Mouse (Mus musculus) midbrain, embryonic 14.5 days (tissue): ENCODE data around the gene Gls. TPM values are rescaled to one million over a fixed set of nuclear protein-coding genes. Genes with fewer than 3 reads are reported as not detected.

Source experiments
- ATAC-seq: fragments of 200-750 bp; cut with Nextera tagmentation; 2 replicates; pipeline ENCODE4 v1.8.0; 2017; ENCODE audit warnings: moderate number of reproducible peaks, moderate library complexity; ENCODE audit not compliant: low FRiP score, low TSS enrichment
- DNase-seq: peaks from one replicate; pipeline ENCODE4 v3.0.0-alpha.2; 2015
- H3K27ac ChIP-seq: fragments of 300-500 bp; sonication (generic); replicated peaks from 2 replicates; pipeline ENCODE4 v1.5.1; 2014; ENCODE audit warnings: mild to moderate bottlenecking, low read depth, low read length, moderate library complexity
- H3K27me3 ChIP-seq: fragments of 300-500 bp; sonication (generic); 2 replicates; pipeline ENCODE4 v1.6.1; 2014; ENCODE audit warnings: low read length, control low read depth, mixed read lengths; ENCODE audit not compliant: control insufficient read depth, insufficient read depth
- H3K36me3 ChIP-seq: fragments of 300-500 bp; sonication (generic); 2 replicates; pipeline ENCODE4 v1.6.1; 2014; ENCODE audit warnings: low read length, control low read depth; ENCODE audit not compliant: control insufficient read depth, insufficient read depth
- H3K4me1 ChIP-seq: fragments of 300-500 bp; sonication (generic); 2 replicates; pipeline ENCODE4 v1.6.1; 2014; ENCODE audit warnings: mild to moderate bottlenecking, antibody characterized with exemption, low read length, control low read depth; ENCODE audit not compliant: control insufficient read depth, insufficient read depth
- H3K4me2 ChIP-seq: fragments of 300-500 bp; sonication (generic); 2 replicates; pipeline ENCODE4 v1.6.1; 2014; ENCODE audit warnings: mild to moderate bottlenecking, low read length, moderate library complexity
- H3K4me3 ChIP-seq: fragments of 300-500 bp; sonication (generic); replicated peaks from 2 replicates; pipeline ENCODE4 v1.5.1; 2014; ENCODE audit warnings: low read depth, low read length
- H3K9ac ChIP-seq: fragments of 300-500 bp; sonication (generic); replicated peaks from 2 replicates; pipeline ENCODE4 v1.6.1; 2014; ENCODE audit warnings: mild to moderate bottlenecking, low read length, moderate library complexity
- H3K9me3 ChIP-seq: fragments of 300-500 bp; sonication (generic); 2 replicates; pipeline ENCODE4 v1.6.1; 2016; ENCODE audit warnings: low read length, control low read depth, mixed read lengths; ENCODE audit not compliant: control insufficient read depth
- WGBS: fragments of 180-500 bp; shearing (Covaris S2); extraction: QIAGEN DNeasy Blood & Tissue Kit; methylation state at CpG from one replicate; pipeline ENCODE4 v1.1.7; 2014; 5-methylcytosine and 5-hydroxymethylcytosine counted together
- polyA plus RNA-seq: library from polyadenylated mRNA; unstranded; fragments of >200 nt; fragmentation: Nextera tagmentation; extraction: Ambion mirVana; gene quantifications from 2 replicates; pipeline ENCODE4 v1.2.1, GENCODE M21; 2014

The Gls gene
- 67.1 and 73.0 TPM in 2 replicates for polyA plus RNA-seq

GRCm38 (mm10) chr1:52233143-52233713 lies at the start of gene Gls:
Gls (minus strand) TSS chr1:52233232.
- H3K9me3 ChIP-seq: no peaks in the 10 kb centered on the region
- H3K27me3 ChIP-seq: peaks cover 4% of the 10 kb centered on the region
- H3K4me3 ChIP-seq: peak within 1 kb of the TSS; percentile 96
- ATAC-seq (peak; percentile 99), DNase-seq (peak; percentile 97)
- H3K4me2 ChIP-seq: peak within 1 kb of the TSS; percentile 73
- WGBS: under 1% methylated on average over 45 of the region's 46 CpGs
- no peaks in the 10 kb centered on the region for H3K36me3 ChIP-seq
- peak within 1 kb of the TSS; percentile 94 for H3K9ac ChIP-seq
- H3K4me1 ChIP-seq: peaks cover 17% of the 10 kb centered on the region
- peak within 1 kb of the TSS; percentile 96 for H3K27ac ChIP-seq

GRCm38 (mm10) chr1:52279831-52280595 lies 47.0 kb upstream of the Gls start:
- Histone ChIP-seq H3K27ac (no peak overlapping the region), H3K4me2 (no peak overlapping the region), H3K36me3 (no peaks in the 10 kb centered on the region), H3K9me3 (no peaks in the 10 kb centered on the region), H3K4me3 (no peak overlapping the region), H3K9ac (no peak overlapping the region), H3K27me3 (no peaks in the 10 kb centered on the region), H3K4me1 (peaks cover 4% of the 10 kb centered on the region; the same call in 1 of the 2 replicates)
- 60% methylated on average over 7 of the region's 7 CpGs for WGBS
- ATAC-seq (no peak), DNase-seq (peak; percentile 8)

- H3K4me1 ChIP-seq: peaks cover 4% of the 10 kb centered on the region; the same call in 1 of the 2 replicates
- H3K9ac ChIP-seq: no peak overlapping the region
- 59% methylated on average over 3 of the region's 3 CpGs for WGBS
- no peak overlapping the region for H3K4me3 ChIP-seq
- H3K9me3 ChIP-seq: no peaks in the 10 kb centered on the region
- ATAC-seq (no peak), DNase-seq (no peak)
- no peak overlapping the region for H3K4me2 ChIP-seq
- no peaks in the 10 kb centered on the region for H3K36me3 ChIP-seq
- no peak overlapping the region for H3K27ac ChIP-seq
- H3K27me3 ChIP-seq: no peaks in the 10 kb centered on the region
Measured at GRCm38 (mm10) chr1:52279331-52279730, 46.3 kb upstream of the Gls start.

DNA sequence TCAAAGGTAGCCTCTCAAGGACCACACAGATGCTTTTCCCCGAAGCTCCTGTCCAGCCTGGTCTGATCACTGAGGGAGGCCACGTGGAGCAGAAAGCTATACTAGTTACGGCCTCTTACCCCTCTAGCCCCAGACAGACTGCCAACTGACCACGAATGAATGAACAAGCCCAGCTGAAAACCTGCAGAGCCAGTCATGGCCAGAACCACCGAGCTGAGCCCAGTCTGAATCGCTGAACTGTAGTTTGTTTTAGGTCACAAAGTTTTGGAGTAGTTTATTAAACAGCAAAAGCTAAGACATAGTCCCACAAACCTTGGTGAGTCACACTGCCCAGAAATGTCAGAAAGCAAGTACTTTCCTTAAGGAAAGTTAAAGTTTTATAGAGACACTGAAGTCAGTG lies 45.0 kb upstream of the Gls start:
- 75% methylated on average over 6 of the region's 6 CpGs for WGBS
- Histone ChIP-seq H3K9ac (no peak overlapping the region), H3K4me3 (no peak overlapping the region), H3K4me1 (peaks cover 4% of the 10 kb centered on the region; the same call in 1 of the 2 replicates), H3K27me3 (no peaks in the 10 kb centered on the region), H3K36me3 (no peaks in the 10 kb centered on the region), H3K4me2 (no peak overlapping the region), H3K9me3 (no peaks in the 10 kb centered on the region), H3K27ac (no peak overlapping the region)
- no peak for DNase-seq
- no peak for ATAC-seq

GRCm38 (mm10) chr1:52274210-52274609 lies 41.2 kb upstream of the Gls start:
- 88% methylated on average over 3 of the region's 3 CpGs for WGBS

GRCm38 (mm10) chr1:52272018-52272678 lies 39.1 kb upstream of the Gls start:
- H3K4me1 ChIP-seq: no peaks in the 10 kb centered on the region
- no peaks in the 10 kb centered on the region for H3K27me3 ChIP-seq
- no peak overlapping the region for H3K4me3 ChIP-seq
- ATAC-seq (no peak), DNase-seq (no peak)
- H3K9me3 ChIP-seq: no peaks in the 10 kb centered on the region
- WGBS: 81% methylated on average over 5 of the region's 5 CpGs
- no peaks in the 10 kb centered on the region for H3K36me3 ChIP-seq
- no peak overlapping the region for H3K27ac ChIP-seq
- H3K4me2 ChIP-seq: no peak overlapping the region
- H3K9ac ChIP-seq: no peak overlapping the region

More at GRCm38 (mm10) chr1:52274210-52274609, 41.2 kb upstream of the Gls start:
- H3K4me3 ChIP-seq: no peak overlapping the region
- H3K27me3 ChIP-seq: no peaks in the 10 kb centered on the region
- H3K4me1 ChIP-seq: no peaks in the 10 kb centered on the region
- H3K9me3 ChIP-seq: no peaks in the 10 kb centered on the region
- DNase-seq: no peak
- H3K36me3 ChIP-seq: no peaks in the 10 kb centered on the region
- no peak overlapping the region for H3K4me2 ChIP-seq
- H3K9ac ChIP-seq: no peak overlapping the region
- ATAC-seq: no peak
- H3K27ac ChIP-seq: no peak overlapping the region

DNA sequence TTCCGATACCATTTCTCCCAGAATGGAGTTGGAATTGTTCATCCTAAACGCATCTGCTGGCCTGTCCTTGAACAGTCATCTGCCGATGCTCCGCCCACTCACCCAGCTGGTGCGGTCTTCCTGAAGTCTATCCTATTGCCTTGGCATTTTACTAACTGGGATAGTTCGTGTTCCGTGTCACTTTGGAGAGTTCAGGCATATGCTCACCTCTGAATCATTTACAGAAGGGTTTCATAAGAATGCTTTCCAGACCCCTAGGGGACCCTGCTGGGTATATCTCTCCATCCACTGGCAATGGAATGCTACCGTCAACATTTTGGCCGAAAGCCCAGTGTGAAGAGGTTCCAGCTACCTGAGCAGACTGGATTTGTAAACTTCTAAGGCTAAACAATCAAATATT lies 37.3 kb upstream of the Gls start:
- Histone ChIP-seq H3K9ac (no peak overlapping the region), H3K36me3 (no peaks in the 10 kb centered on the region), H3K4me3 (no peak overlapping the region), H3K27me3 (no peaks in the 10 kb centered on the region), H3K4me2 (no peak overlapping the region), H3K27ac (no peak overlapping the region), H3K4me1 (no peaks in the 10 kb centered on the region), H3K9me3 (no peaks in the 10 kb centered on the region)
- ATAC-seq: no peak
- WGBS: 85% methylated on average over 9 of the region's 9 CpGs
- DNase-seq: no peak

GRCm38 (mm10) chr1:52269596-52269995 lies 36.6 kb upstream of the Gls start:
- no peaks in the 10 kb centered on the region for H3K9me3 ChIP-seq
- DNase-seq: no peak
- 89% methylated on average over 4 of the region's 4 CpGs for WGBS

More at GRCm38 (mm10) chr1:52269596-52269995, 36.6 kb upstream of the Gls start:
- H3K4me1 ChIP-seq: no peaks in the 10 kb centered on the region
- H3K9ac ChIP-seq: no peak overlapping the region
- H3K4me3 ChIP-seq: no peak overlapping the region
- ATAC-seq: no peak
- H3K4me2 ChIP-seq: no peak overlapping the region
- no peak overlapping the region for H3K27ac ChIP-seq
- no peaks in the 10 kb centered on the region for H3K27me3 ChIP-seq
- no peaks in the 10 kb centered on the region for H3K36me3 ChIP-seq
